Mouse (Mus musculus) splenic B cell, adult 2 months (primary cell): ENCODE results near the gene Fubp3.
"Not testable (repeated sequence)": the region's sequence is repeated elsewhere in the genome, so short reads cannot be mapped to it uniquely, and the experiment has no call there.

Source experiments
- DNase-seq: peaks from one replicate; pipeline ENCODE4 v3.0.0-alpha.2; 2011; ENCODE audit warnings: low read depth, low spot score
- H3K27me3 ChIP-seq: 2 replicates; pipeline ENCODE4 v1.6.1; 2012; ENCODE audit warnings: mild to moderate bottlenecking, low read length, moderate library complexity, mixed read lengths; ENCODE audit not compliant: control insufficient read depth, poor library complexity, insufficient read depth, severe bottlenecking
- H3K36me3 ChIP-seq: 2 replicates; pipeline ENCODE4 v1.6.1; 2012; ENCODE audit warnings: mild to moderate bottlenecking, low read length, moderate library complexity, mixed read lengths; ENCODE audit not compliant: control insufficient read depth, poor library complexity, insufficient read depth, severe bottlenecking

Fubp3 gene

DNA sequence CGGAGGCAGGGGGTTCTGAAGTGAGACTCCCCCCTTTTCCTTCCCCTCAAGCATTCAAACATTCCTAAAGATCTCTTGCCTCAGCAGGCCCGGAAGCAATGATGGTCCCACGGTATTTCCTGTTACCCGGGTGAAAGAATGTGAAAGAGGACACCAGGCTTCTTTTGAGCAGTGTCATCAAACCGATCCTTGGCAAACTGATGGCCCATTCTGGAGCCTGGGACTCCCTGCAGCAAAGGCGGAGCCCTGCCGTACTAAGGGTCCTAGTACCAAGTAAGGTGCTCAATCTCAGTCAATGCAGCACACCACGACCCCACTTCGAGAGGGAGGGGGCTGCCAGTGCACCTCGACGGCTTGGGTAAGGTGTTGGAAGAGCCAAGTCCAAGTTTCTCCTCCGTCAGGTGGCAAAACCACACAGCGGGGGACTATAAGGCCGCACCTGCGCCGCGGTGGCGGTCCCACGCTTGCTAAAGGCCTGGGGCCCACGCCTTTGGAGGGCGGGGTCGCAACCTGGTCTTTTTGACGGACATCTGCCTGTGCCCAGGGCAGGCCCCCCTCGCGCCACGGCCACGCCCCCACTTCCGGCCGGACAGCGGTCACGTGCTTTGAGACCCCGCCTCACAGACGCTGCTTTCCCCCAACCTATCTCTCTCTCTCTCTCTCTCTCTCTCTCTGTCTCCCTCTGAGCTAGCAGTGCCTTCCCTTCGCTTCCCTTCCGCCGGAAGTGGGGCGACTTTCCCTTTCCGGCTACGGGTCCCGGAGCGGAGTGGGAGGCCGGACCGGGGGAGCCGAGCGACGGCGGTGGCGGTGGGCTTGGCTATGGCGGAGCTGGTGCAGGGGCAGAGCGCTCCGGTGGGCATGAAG is at the start of gene Fubp3:
TSS of gene Fubp3 (plus strand) at position 601 of the 864 bp plus-strand sequence.
- Histone ChIP-seq H3K27me3 (no peaks in the 10 kb centered on the region), H3K36me3 (no peaks in the 10 kb centered on the region)
- DNase-seq, result peak; percentile 50

DNA sequence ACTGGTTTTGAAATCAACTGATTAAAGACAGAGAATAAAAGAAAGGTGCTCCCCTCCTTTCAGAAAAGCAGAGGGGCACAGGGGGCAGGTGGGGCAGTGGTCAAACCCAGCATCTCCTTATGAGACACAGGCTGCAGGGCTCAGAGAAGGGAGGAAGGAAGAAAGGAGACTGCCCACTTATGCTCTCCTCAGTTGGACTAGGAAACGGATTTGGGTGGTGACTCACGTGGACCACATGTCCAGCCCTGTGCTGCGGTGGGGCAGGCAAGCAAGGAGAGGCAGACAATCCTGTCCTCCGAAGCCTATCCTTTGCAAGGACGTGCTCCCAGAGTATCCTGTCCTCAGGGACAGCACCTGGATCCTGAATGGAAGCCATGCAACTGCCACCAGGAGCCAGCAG is 47.8 kb upstream of the Fubp3 start:
- no peaks in the 10 kb centered on the region for H3K27me3 ChIP-seq
- H3K36me3 ChIP-seq, result no peaks in the 10 kb centered on the region
- no peak for DNase-seq

DNA sequence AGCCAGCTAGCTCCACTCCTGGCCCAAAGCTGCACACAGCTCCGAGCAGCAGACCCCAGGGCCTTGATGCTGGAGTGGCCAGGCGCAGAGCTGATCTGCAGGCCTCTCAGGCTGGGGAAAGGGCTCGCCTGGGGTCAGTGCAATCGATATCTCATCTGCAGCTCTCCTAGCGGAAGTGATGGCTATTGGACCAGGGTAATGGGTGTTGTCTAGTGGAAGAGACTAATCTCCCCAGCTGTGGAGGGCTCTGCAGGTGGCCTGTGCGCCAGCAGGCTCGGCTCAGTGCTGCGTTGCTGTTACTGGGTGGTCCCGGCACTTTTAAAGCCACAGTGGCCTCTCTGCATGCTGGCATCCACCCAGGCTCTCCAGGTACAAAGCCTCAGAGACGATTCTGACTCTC is 46.7 kb upstream of the Fubp3 start:
- H3K36me3 ChIP-seq, result no peaks in the 10 kb centered on the region
- H3K27me3 ChIP-seq, result no peaks in the 10 kb centered on the region
- no peak for DNase-seq

DNA sequence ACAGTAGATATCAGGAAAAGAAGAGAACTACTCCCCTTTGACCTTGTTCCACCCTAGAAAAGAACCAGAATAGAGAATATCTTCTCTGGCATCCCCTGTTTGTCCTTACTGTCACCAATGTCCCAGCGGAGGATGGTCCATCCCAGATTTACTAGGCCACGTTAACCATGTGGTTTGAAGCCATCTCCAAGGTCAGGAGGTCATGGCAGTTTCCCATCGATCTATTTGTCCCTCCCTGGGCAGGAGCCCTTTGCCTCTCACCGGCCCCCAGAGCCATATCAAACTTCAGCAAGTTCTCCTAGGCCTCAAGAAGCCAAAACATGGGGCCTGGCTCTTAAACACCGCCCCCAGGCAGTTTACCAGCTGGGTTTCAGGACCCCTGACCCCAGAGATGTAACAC is 42.2 kb upstream of the Fubp3 start:
- no peaks in the 10 kb centered on the region for H3K27me3 ChIP-seq
- no peaks in the 10 kb centered on the region for H3K36me3 ChIP-seq
- no peak for DNase-seq

DNA sequence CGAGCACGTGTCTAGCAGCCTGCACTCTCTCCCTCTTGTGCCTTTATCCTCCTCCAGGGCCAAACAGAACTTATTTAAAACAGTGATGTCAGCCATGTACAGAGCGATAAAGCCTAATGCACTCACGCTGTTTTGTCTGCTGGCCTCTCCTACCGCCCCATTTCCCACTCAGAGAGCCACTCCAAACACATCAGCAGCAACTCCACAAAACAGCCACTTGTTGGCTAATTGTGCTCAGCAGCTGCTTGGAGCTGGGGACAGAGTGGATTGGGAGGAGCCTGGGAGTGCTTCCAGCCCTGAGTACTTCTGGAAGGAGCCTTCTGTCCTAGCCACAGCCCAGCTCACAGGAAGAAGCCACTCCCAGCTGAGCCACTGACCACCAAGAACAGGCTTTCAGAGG is 35.4 kb upstream of the Fubp3 start:
- no peaks in the 10 kb centered on the region for H3K36me3 ChIP-seq
- H3K27me3 ChIP-seq, result no peaks in the 10 kb centered on the region
- DNase-seq, result no peak

DNA sequence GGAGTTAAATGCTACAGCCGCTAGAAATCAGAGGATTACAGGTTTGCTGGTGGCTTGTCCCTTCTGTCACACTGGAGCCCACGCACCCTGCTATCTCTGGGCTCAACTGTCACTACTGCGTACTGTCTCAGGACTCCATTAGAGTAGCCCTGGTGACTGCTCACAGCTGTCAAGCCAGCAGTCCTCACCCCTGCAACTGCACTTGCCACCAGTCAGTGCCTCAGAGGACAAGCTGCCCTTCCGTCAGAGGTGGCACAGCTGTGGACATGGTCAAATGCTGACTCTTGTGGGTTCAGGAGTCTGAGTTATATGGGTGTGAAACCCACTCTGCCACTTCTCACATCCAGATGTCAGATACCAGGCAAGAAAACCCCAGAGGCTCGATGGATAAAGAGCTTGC is 33.7 kb upstream of the Fubp3 start:
- Histone ChIP-seq H3K36me3 (no peaks in the 10 kb centered on the region), H3K27me3 (no peaks in the 10 kb centered on the region)
- DNase-seq, result no peak

DNA sequence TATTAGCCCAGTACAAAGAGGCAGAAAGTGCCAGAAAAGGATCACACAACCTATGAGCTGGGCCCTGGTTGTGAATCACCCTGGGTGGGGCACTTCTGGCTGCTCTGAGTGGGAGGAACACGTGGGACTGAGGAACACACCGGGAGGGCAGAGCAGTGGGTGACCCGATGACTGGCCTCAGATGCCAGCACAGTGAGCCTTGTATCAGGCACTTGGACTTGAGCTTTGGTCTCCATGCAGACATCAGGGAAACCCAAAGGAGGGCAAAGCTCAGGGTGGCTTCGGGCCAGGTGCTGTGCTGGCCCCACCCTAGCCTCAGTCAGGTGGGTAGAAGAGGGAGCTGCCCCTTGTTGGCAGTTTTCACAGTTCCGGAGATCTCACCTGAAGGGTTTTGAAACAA is 30.9 kb upstream of the Fubp3 start:
- DNase-seq, result no peak
- Histone ChIP-seq H3K36me3 (no peaks in the 10 kb centered on the region), H3K27me3 (no peaks in the 10 kb centered on the region)

DNA sequence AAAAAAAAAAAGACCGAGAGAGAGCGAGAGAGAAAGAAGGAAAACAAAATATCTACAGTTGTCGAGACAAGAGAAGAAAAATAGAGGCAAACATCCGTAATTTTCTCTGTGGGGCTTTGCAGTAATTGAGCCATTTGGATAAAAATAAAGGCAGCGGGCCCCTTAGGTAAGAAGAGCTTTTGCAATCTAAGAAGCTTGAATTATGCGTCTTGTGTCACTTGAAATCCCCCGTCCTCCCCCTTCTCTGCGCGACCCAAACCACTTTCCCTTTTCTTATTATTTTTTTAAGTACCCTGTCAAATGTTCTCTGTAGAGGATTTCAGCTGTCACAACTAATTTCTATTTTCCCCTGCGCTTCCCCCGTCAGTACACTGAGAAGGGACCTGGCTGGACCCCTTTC is 24.7 kb upstream of the Fubp3 start:
- Histone ChIP-seq H3K36me3 (no peaks in the 10 kb centered on the region), H3K27me3 (no peaks in the 10 kb centered on the region)
- DNase-seq, result no peak

DNA sequence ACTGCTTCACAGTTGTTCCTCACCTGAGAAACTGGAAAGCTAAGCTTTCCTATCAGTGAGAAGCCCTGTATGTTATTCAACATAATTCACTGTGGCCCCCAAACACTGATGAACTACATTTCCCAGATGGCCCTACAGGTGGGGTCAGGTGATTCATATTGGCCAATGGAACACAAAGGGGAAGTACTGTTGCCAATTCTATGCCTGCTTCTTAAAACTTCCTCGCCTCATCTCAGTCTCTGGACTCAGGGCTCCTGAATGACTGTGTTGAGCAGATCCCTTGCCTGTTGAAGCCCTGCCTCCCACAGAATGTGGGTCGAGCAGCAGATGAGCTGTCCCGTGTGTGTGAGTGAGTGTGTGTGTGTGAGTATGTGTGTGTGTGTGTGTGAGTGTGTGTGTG is 21.9 kb upstream of the Fubp3 start:
- no peaks in the 10 kb centered on the region for H3K27me3 ChIP-seq
- no peaks in the 10 kb centered on the region for H3K36me3 ChIP-seq
- peak; percentile 9 for DNase-seq

DNA sequence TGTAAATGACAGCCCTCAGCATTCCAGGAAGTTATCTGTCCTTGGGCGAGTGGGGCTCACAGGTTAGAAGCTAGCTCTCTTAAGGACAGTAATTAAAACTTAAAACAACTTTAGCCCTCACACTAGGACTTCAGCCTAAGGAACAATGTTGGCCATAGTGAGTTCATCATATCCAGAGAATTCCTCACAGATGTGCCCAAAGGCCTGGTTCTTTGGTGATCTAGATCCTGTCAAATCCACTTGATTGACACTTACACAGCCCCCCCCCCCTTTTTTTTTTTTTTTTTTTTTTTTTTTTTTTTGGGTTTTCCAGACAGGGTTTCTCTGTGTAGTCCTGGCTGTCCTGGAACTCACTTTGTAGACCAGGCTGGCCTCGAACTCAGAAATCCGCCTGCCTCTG is 21.1 kb upstream of the Fubp3 start:
- not testable (repeated sequence) for H3K27me3 ChIP-seq, H3K36me3 ChIP-seq, DNase-seq

DNA sequence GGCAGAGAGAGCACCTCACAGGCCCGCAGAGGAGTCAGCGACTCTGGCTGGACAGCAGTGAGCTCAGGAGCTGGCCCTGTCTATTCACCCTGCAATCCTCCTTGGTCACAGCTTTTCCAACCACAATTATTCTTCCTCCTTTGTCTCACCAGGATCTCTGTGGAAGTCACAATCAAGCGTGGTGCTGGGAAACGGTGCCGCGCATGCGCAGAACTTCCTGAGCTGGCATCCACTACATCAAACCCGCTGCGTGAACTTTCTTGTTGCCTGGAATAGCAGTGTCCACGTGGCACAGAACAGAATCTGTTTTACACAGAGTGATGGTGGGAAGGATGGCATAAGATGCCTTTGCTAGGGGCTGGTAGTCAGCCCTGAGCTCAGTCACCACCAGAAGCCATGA is 20.5 kb upstream of the Fubp3 start:
- no peak for DNase-seq
- Histone ChIP-seq H3K36me3 (no peaks in the 10 kb centered on the region), H3K27me3 (no peaks in the 10 kb centered on the region)

DNA sequence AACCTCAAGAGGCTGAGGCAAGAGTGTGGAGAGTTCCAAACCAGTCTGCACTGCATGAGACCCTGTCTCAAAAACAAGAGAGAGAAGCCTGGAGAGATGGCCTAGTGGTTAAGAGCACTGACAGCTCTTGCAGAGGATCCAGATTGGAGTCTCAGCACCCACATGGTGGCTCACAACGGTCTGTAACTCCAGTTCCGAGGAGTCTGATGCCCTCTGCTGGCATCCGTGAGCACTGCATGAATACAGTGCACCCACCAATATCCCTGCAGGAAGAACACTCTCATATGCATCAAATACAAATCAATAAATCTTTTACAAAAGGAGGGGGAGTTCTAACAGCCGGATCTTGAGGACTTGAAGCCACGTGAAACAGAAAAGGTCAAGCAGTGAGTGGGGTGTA is 17.8 kb upstream of the Fubp3 start:
- DNase-seq, result no peak
- H3K36me3 ChIP-seq, result no peaks in the 10 kb centered on the region
- no peaks in the 10 kb centered on the region for H3K27me3 ChIP-seq

DNA sequence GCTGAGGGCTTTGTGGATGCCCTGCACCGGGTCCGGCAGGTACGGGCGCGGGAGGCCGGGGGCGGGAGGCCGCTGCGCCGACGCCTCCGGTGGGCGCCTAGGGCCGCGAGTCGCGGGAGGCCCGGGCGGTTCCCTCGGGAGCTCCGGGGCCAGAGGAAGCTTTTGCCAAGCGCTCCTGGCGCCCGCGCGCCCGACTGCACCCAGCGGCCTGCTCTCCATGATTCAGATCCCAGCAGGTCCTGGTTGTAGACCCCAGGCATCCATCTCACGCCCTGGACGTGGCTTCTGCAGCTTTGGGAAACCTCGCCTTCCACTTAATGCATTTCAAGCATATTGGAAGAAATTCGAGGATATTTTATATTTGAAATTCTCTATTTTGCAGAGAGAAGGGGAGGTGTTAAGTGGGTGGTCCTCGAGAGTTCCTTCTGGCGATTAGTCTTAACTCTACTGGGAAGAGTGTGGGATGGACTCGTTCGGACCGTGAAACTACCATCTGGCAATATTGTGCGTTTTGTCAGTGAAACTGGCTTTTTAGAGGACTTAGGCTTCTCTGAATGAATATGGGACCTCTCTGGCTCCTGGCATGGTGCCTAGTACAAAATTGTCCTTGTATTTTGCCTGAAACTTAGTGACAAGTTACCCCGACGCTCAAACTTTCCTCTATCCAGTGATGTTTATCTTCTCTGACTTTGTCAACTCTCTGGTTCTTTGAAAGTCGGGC is 624 bp downstream of the Fubp3 start:
- no peaks in the 10 kb centered on the region for H3K36me3 ChIP-seq
- no peaks in the 10 kb centered on the region for H3K27me3 ChIP-seq
- no peak for DNase-seq

DNA sequence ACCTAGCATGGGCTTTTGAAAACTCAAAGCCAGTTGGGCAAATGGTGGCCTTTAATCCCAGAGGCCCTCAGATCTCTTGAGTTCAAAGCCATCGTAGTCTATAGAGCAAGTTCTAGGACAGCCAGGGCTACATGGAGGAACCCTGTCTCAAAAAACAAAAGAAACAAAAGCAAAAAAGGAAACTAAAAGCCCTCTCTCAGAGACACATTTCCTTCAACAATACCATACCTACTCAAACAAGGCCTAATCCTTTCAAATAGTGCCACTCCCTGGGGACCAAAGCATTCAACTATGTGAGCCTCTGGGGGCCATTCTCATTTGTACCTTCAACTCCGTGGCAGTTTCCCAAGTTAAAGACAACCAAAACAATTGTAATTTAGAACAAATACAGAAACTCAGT is 9.2 kb downstream of the Fubp3 start:
- Histone ChIP-seq H3K27me3 (no peaks in the 10 kb centered on the region), H3K36me3 (peaks cover 8% of the 10 kb centered on the region)
- DNase-seq, result no peak

DNA sequence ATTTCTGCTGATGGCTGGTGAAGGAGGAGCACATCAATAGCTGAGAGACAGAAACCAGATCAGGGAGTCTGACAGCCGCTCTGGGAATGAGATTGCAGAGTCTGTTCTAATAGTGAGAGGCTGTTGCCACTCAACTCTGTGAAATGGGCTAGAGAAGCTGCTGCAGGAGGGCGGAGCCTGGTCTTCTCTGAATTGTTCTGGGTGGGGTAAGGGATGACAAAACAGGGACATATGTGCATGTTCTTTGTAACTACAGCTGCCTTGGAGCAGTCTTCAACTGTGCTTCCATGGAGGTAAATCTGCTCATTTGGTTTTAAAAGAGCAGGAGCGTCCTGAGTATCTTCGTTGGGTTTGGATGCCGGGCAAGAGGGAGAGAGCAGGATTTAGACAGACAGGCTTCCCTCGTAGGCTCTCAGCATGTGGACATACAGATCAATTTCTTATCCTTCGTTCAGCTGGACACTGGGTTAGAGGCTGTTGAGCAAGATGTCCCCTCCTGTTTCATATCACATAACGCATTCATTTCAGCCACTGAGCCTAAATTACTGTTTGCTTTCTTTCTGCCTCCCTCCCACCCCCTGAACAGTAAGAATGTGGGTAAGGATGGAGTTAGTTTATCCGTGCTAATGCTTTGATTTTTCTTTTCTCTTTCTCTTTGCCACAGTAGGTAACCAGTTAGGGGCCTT is 19.5 kb downstream of the Fubp3 start:
- Histone ChIP-seq H3K27me3 (no peaks in the 10 kb centered on the region), H3K36me3 (0 out of 2 replicates have a peak, but pooled peaks cover 6% of the 10 kb centered on the region)
- DNase-seq, result no peak
